Mouse (Mus musculus) fat pad, adult 2 months (tissue): ENCODE data around the gene Gpr26.

Source experiments
- DNase-seq: peaks from one replicate; pipeline ENCODE4 v3.0.0-alpha.2; 2011; ENCODE audit warnings: low read depth, low spot score; ENCODE audit errors: extremely low read depth

Gene Gpr26

GRCm38 (mm10) chr7:132025591-132025990 is 59.3 kb downstream of the Gpr26 start:
- DNase-seq, result no peak

DNA sequence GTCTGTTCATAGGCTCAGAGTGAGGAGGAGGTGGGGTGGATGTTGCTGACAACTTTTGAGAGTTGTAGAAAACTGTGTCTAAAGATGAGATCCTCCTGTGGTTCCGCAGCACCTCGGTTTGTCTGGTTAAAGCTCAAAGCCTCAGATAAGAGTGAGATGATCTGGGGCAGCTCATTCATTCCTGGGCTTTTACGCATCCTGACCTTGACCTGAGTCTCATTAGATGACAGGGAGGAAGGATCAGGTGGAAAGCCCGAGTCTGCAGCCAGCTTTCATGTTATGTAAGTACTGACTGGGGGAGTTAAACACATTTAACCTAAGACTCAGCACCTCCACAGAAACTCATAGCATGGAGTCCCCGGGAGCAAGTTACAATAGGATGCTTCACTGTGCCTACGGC is 60.4 kb downstream of the Gpr26 start:
- no peak for DNase-seq

DNA sequence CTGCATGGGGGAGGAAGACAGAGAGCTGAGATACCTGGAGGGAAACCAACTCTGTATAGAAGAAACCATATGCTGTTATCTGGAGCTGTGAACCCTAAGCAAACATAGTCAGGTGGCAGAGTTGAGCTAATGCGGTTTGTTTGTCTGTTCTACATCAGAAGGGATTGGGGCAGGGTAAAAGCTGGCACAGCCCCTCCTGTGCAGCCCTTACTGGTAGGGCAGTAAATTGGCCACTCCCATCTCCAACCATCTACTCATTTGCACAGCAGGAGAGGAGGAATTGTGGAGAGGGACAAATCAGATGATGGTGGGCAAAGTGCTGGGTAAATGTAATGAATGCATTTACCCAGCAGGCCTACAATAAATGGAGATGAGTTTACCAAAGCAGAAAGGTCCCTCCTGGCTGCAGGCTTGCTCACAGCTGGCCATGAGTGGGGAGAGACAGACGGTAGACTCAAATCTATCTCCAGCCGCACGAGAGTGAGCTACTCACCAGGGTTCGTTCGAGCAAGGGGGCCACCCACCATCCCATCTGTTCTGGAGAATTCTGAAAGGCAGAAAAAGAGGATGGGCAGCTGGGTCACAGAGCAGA is 65.8 kb downstream of the Gpr26 start:
- no peak for DNase-seq
